Mouse (Mus musculus): ENCODE results near the gene Cd3d. TPM values are rescaled to one million over a fixed set of nuclear protein-coding genes. Genes with fewer than 3 reads are reported as not detected.

Cd3d gene
- polyA plus RNA-seq, 1 experiment from 2014 or later = not detected

DNA sequence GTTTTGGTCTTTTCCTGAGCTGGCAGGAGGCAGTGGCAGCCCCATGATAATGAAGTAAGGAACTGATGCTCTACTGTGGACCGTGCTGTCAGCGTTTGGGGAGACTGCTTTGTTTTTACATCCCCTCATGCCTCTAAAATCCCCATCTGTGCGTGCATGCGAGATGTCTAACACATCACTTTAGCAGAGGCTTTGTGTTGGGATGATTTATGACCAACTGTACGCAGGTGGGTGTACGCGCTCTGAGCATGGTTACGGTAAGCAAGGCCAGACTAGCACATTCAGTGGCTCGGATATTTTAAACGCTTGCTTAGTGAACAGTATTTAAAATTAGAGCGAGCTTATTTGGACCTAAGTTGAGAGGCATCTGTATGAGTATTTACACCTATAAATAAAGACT is 36.4 kb downstream of the Cd3d start:
- H3K4me3 ChIP-seq (replicated peaks) = no peak overlapping the region
- WGBS = 73% methylated on average over 11 of the region's 11 CpGs
- ATAC-seq (replicated peaks; ENCODE audit: low FRiP score) = no peak
- no peaks in the 10 kb centered on the region for H3K9me3 ChIP-seq (replicated peaks)
- H3K4me2 ChIP-seq = no peak overlapping the region
- no peak overlapping the region for H3K27ac ChIP-seq
- no peak overlapping the region for H3K9ac ChIP-seq
- H3K27me3 ChIP-seq = no peaks in the 10 kb centered on the region
- H3K4me1 ChIP-seq = no peaks in the 10 kb centered on the region
- H3K36me3 ChIP-seq = no peaks in the 10 kb centered on the region

DNA sequence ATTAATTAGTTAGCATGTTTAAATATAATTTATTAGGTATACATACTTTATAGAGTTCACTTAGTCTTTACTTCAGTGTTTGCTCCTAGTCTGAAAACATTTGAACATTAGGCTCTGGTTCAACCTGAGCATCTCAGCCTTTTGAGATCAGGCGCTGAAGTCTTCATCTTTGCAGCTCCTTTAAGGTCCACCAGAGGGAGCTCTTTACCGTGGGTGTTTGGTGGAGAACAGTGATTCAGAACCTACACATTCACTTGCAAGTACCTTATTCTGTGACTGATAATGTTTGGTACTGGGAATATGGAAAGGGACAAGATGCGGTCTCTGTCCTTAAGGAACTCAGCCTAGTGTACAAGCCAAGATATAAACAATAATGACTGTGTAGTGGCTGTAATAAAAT is 41.2 kb downstream of the Cd3d start:
- no peak for ATAC-seq (replicated peaks; ENCODE audit: low FRiP score)
- Histone ChIP-seq H3K4me3 (replicated peaks) (no peak overlapping the region), H3K27me3 (0 out of 2 replicates have a peak, but pooled peaks cover 10% of the 10 kb centered on the region), H3K4me1 (no peaks in the 10 kb centered on the region), H3K9me3 (replicated peaks) (no peaks in the 10 kb centered on the region), H3K27ac (no peak overlapping the region), H3K4me2 (no peak overlapping the region), H3K9ac (no peak overlapping the region), H3K36me3 (no peaks in the 10 kb centered on the region)
- 11% methylated on average over 3 of the region's 3 CpGs for WGBS

DNA sequence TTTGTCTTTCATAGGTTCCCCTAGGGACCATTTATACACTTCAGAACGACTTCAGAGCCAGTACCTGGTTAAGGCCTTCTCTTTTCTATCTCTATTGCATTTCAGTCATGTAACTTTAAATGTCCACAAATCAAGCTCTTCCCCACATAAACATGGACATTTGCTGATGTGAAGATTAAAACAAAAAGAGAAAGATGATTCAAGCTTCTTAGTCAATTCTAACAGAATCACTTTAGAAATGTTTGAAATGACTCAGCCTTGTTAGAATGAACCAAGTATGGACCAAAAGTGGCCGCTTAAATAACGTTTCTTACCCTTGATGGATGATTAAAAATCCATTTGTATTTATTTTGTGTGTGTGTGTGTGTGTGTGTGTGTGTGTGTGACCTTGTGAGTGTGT is 42.1 kb downstream of the Cd3d start:
- H3K27ac ChIP-seq = no peak overlapping the region
- H3K36me3 ChIP-seq = no peaks in the 10 kb centered on the region
- no peak overlapping the region for H3K4me2 ChIP-seq
- ATAC-seq (replicated peaks; ENCODE audit: low FRiP score) = no peak
- no peaks in the 10 kb centered on the region for H3K4me1 ChIP-seq
- 62% methylated on average over 3 of the region's 3 CpGs for WGBS
- no peak overlapping the region for H3K9ac ChIP-seq
- H3K4me3 ChIP-seq (replicated peaks) = no peak overlapping the region
- 0 out of 2 replicates have a peak, but pooled peaks cover 10% of the 10 kb centered on the region for H3K27me3 ChIP-seq
- H3K9me3 ChIP-seq (replicated peaks) = no peaks in the 10 kb centered on the region

DNA sequence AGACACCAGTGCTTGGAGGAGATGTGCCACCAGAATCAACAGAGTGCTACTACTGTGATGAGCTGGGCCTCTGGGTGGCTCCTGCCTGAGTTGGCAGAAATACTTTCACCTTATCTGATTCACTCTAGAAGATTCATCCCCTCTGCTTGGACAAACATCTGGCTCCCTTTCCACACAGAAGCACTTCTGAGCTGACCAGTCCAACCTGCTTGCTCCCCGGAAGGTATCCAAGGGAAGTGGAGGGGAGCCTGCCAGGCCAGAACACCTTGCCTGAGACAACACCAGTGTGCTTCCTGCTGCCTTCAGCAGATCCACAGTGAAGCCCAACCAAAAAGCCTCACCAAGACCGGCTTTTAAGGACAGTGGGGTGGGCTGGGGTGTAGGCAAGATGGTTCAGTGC is 42.6 kb downstream of the Cd3d start:
- WGBS = 80% methylated on average over 2 of the region's 2 CpGs

DNA sequence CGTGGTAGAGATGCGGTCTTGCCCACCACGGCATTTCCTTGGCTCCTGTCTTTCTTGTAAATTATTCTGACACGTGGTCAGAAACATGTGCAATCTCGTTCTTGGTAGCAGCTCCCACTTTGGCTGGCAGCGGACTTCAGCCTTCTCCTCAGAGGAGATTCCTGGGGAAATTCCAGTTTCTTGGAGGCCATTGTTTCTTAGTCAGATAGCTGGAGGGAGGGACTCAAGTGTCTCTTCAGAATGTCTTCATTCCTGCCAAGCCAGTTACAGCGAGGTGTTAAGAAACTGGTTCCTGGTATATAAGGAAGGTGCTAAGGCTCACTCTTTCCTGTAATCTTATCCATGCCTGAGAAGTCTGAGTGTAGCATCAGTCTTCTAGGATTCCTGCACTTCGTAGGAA is 45.8 kb downstream of the Cd3d start:
- Histone ChIP-seq H3K36me3 (no peaks in the 10 kb centered on the region), H3K4me1 (no peaks in the 10 kb centered on the region), H3K4me3 (replicated peaks) (no peak overlapping the region), H3K27ac (no peak overlapping the region), H3K4me2 (no peak overlapping the region), H3K27me3 (peaks cover 18% of the 10 kb centered on the region; the same call in 1 of the 2 replicates), H3K9me3 (replicated peaks) (no peaks in the 10 kb centered on the region), H3K9ac (no peak overlapping the region)
- 67% methylated on average over 8 of the region's 8 CpGs for WGBS
- no peak for ATAC-seq (replicated peaks; ENCODE audit: low FRiP score)

More for the DNA sequence above, 42.6 kb downstream of the Cd3d start:
- H3K27ac ChIP-seq = no peak overlapping the region
- 0 out of 2 replicates have a peak, but pooled peaks cover 10% of the 10 kb centered on the region for H3K27me3 ChIP-seq
- no peaks in the 10 kb centered on the region for H3K4me1 ChIP-seq
- no peak overlapping the region for H3K4me3 ChIP-seq (replicated peaks)
- no peaks in the 10 kb centered on the region for H3K9me3 ChIP-seq (replicated peaks)
- ATAC-seq (replicated peaks; ENCODE audit: low FRiP score) = no peak
- no peak overlapping the region for H3K4me2 ChIP-seq
- no peak overlapping the region for H3K9ac ChIP-seq
- H3K36me3 ChIP-seq = no peaks in the 10 kb centered on the region

DNA sequence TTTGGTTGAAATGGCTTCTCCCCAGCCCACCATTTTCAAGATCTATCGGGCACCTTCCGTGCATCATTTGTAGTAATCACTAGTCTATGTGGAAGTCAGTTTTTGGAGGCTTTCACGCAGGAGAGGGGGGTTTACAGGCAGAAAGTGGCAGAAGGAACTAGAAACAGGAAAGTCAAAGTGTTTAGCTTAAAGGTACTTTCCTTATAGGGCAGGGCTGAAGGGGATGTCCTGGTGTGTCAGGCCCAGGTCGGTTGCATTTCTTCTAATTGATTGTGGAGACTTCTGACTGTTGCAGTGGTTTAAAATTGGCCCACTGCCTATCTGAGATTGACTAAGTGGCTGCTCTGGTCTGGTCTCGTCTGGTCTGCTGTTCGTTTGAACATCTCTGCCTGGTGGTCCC is 48.8 kb downstream of the Cd3d start:
- 61% methylated on average over 6 of the region's 6 CpGs for WGBS
- Histone ChIP-seq H3K27ac (no peak overlapping the region), H3K27me3 (peaks cover 18% of the 10 kb centered on the region; the same call in 1 of the 2 replicates), H3K36me3 (no peaks in the 10 kb centered on the region), H3K9me3 (replicated peaks) (no peaks in the 10 kb centered on the region), H3K9ac (no peak overlapping the region), H3K4me3 (replicated peaks) (no peak overlapping the region), H3K4me2 (no peak overlapping the region), H3K4me1 (no peaks in the 10 kb centered on the region)
- no peak for ATAC-seq (replicated peaks; ENCODE audit: low FRiP score)

DNA sequence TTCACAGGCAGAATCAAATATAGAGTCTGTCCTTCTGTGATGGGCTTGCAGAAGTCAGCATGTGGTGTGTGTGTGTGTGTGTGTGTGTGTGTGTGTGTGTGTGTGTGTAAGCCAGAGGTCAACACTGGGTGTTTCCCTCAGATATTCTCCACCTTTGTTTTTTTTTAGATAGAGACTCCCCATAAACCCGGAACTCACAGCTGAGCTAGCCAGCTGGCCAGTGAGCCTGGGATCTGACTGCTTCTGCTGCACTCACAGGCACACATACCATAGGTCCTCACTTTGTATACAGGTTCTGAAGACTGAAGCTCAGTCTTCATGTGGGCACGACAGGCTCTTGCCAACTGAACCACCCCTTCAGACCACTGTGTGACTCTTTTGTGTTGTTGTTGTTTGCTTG is 50.7 kb downstream of the Cd3d start:
- Histone ChIP-seq H3K4me2 (no peak overlapping the region), H3K27me3 (peaks cover 10% of the 10 kb centered on the region; the same call in 1 of the 2 replicates), H3K27ac (no peak overlapping the region), H3K36me3 (no peaks in the 10 kb centered on the region), H3K4me1 (no peaks in the 10 kb centered on the region), H3K4me3 (replicated peaks) (no peak overlapping the region), H3K9ac (no peak overlapping the region), H3K9me3 (replicated peaks) (no peaks in the 10 kb centered on the region)
- WGBS = 62% methylated on average over 2 of the region's 2 CpGs
- ATAC-seq (replicated peaks; ENCODE audit: low FRiP score) = no peak

DNA sequence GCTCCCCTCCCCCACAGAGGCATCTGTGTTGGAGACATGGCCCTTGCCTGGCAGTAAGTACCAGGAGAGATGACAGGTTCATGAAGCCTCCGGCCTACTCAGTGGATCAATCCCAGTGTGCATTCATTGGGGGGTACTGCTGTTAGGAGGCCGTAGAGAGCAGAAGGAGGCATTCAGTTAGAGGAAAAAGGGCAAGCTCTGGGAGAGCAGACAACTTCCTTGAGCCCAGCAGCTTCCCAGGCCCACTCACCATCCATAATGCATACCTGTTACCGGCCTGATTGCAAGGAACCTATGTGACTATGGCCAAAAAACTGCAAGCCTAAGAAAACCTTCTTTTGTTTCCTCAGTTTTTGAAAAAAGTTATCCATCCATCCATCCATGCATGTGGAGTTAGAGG is 52.9 kb downstream of the Cd3d start:
- no peak overlapping the region for H3K4me3 ChIP-seq (replicated peaks)
- no peaks in the 10 kb centered on the region for H3K4me1 ChIP-seq
- no peaks in the 10 kb centered on the region for H3K9me3 ChIP-seq (replicated peaks)
- no peak overlapping the region for H3K27ac ChIP-seq
- H3K36me3 ChIP-seq = no peaks in the 10 kb centered on the region
- WGBS = 85% methylated on average over 3 of the region's 3 CpGs
- H3K9ac ChIP-seq = no peak overlapping the region
- no peak overlapping the region for H3K4me2 ChIP-seq
- no peak for ATAC-seq (replicated peaks; ENCODE audit: low FRiP score)
- H3K27me3 ChIP-seq = peaks cover 21% of the 10 kb centered on the region

Other genes starting within 250 kb of the Cd3d start
- 34.5 and 36.4 TPM in 2 replicates for gene Phldb1, start 246.6 kb upstream of the Cd3d start, polyA plus RNA-seq (2015; fragmentation: Nextera tagmentation; extraction: Ambion mirVana)
- gene Arcn1, start 213.9 kb upstream of the Cd3d start, polyA plus RNA-seq (2015; fragmentation: Nextera tagmentation; extraction: Ambion mirVana) = 201 and 202 TPM in 2 replicates
- gene Ift46, start 213.9 kb upstream of the Cd3d start, polyA plus RNA-seq (2015; fragmentation: Nextera tagmentation; extraction: Ambion mirVana) = 99.3 and 105 TPM in 2 replicates
- gene Tmem25, start 182.5 kb upstream of the Cd3d start, polyA plus RNA-seq (2015; fragmentation: Nextera tagmentation; extraction: Ambion mirVana) = 20.0 and 24.6 TPM in 2 replicates
- 87.3 and 99.8 TPM in 2 replicates for gene Ttc36, start 178.7 kb upstream of the Cd3d start, polyA plus RNA-seq (2015; fragmentation: Nextera tagmentation; extraction: Ambion mirVana)
- gene Kmt2a, start 100.5 kb upstream of the Cd3d start, polyA plus RNA-seq (2015; fragmentation: Nextera tagmentation; extraction: Ambion mirVana) = 14.6 and 16.3 TPM in 2 replicates
- gene Atp5l, start 61.0 kb upstream of the Cd3d start, polyA plus RNA-seq (2015; fragmentation: Nextera tagmentation; extraction: Ambion mirVana) = 714 and 843 TPM in 2 replicates
- 23.7 and 25.5 TPM in 2 replicates for gene Ube4a, start 16.2 kb upstream of the Cd3d start, polyA plus RNA-seq (2015; fragmentation: Nextera tagmentation; extraction: Ambion mirVana)
- gene Cd3g, start 1.4 kb upstream of the Cd3d start, polyA plus RNA-seq (2015; fragmentation: Nextera tagmentation; extraction: Ambion mirVana) = not detected in 2 replicates
- gene Cd3e, start 27.8 kb downstream of the Cd3d start, polyA plus RNA-seq (2015; fragmentation: Nextera tagmentation; extraction: Ambion mirVana) = 0.28 TPM in 1 of 2 replicates, not detected in the other
- 17.9 and 20.5 TPM in 2 replicates for gene Mpzl2, start 58.0 kb downstream of the Cd3d start, polyA plus RNA-seq (2015; fragmentation: Nextera tagmentation; extraction: Ambion mirVana)
- 2.7 and 3.0 TPM in 2 replicates for gene Mpzl3, start 73.4 kb downstream of the Cd3d start, polyA plus RNA-seq (2015; fragmentation: Nextera tagmentation; extraction: Ambion mirVana)
- 0.19 and 0.42 TPM in 2 replicates for gene Jaml, start 97.4 kb downstream of the Cd3d start, polyA plus RNA-seq (2015; fragmentation: Nextera tagmentation; extraction: Ambion mirVana)
- 4.6 and 5.4 TPM in 2 replicates for gene Scn2b, start 136.0 kb downstream of the Cd3d start, polyA plus RNA-seq (2015; fragmentation: Nextera tagmentation; extraction: Ambion mirVana)
- gene Scn4b, start 156.6 kb downstream of the Cd3d start, polyA plus RNA-seq (2015; fragmentation: Nextera tagmentation; extraction: Ambion mirVana) = 0.51 and 0.62 TPM in 2 replicates
- not detected in 2 replicates for gene BC049352, start 200.2 kb downstream of the Cd3d start, polyA plus RNA-seq (2015; fragmentation: Nextera tagmentation; extraction: Ambion mirVana)
- 0.27 and 1.4 TPM in 2 replicates for gene Tmprss4, start 222.3 kb downstream of the Cd3d start, polyA plus RNA-seq (2015; fragmentation: Nextera tagmentation; extraction: Ambion mirVana)